8 mouse cellular contexts compared by ENCODE assay signal in genomic region chr5:139199995-139200769, GRCm38 (mm10). TPM values are rescaled to one million over a fixed set of nuclear protein-coding genes. Genes with fewer than 3 reads are reported as not detected.
DNase-seq lines count a peak whose midpoint lies in the region; ATAC-seq and TF ChIP-seq lines count a peak whose summit lies in the region.

Sun1 (plus strand) TSS chr5:139200637.

- H3K4me2 ChIP-seq in forebrain, embryonic 12.5 days, result peak within 1 kb of the TSS; percentile 88
- H3K4me2 ChIP-seq in heart, postnatal 0 days (ENCODE audit: low read depth, low read length), result peak within 1 kb of the TSS; percentile 99
- peak within 1 kb of the TSS; percentile 99 for H3K4me2 ChIP-seq in liver, embryonic 16.5 days (ENCODE audit: low read depth, low read length)
- H3K4me2 ChIP-seq in neural tube, embryonic 13.5 days, result peak within 1 kb of the TSS; percentile 87

- under 1% methylated on average over 64 of the region's 64 CpGs for WGBS in forebrain, embryonic 12.5 days
- WGBS in heart, postnatal 0 days, result under 1% methylated on average over 61 of the region's 64 CpGs
- under 1% methylated on average over 60 of the region's 64 CpGs for WGBS in liver, embryonic 16.5 days (ENCODE audit: insufficient replicate concordance)
- 1% methylated on average over 64 of the region's 64 CpGs for WGBS in neural tube, embryonic 13.5 days

- peak within 1 kb of the TSS; percentile 89 for H3K9ac ChIP-seq in forebrain, embryonic 12.5 days
- peak within 1 kb of the TSS; percentile 77 for H3K9ac ChIP-seq in heart, postnatal 0 days (replicated peaks; ENCODE audit: low read depth, low read length)
- H3K9ac ChIP-seq in liver, embryonic 16.5 days (ENCODE audit: low read depth, low read length), result peak within 1 kb of the TSS; percentile 94
- H3K9ac ChIP-seq in neural tube, embryonic 13.5 days, result peak within 1 kb of the TSS; percentile 89

- H3K27me3 ChIP-seq in E14TG2a.4 (ENCODE audit: insufficient read depth, low read length), result no peaks in the 10 kb centered on the region
- no peaks in the 10 kb centered on the region for H3K27me3 ChIP-seq in forebrain, embryonic 12.5 days
- no peaks in the 10 kb centered on the region for H3K27me3 ChIP-seq in heart, postnatal 0 days (ENCODE audit: control insufficient read depth, insufficient read depth, low read length)
- no peaks in the 10 kb centered on the region for H3K27me3 ChIP-seq in liver, embryonic 16.5 days (ENCODE audit: control insufficient read depth, insufficient read depth, low read depth, low read length)
- no peaks in the 10 kb centered on the region for H3K27me3 ChIP-seq in neural tube, embryonic 13.5 days
- H3K27me3 ChIP-seq in testis, adult 2 months (ENCODE audit: control insufficient read depth, insufficient read depth, low read length), result no peaks in the 10 kb centered on the region

- peak; percentile 100 for ATAC-seq in forebrain, embryonic 12.5 days (ENCODE audit: low FRiP score)
- peak; percentile 98 for ATAC-seq in heart, postnatal 0 days (ENCODE audit: insufficient read depth, low read depth)
- ATAC-seq in liver, embryonic 16.5 days (ENCODE audit: low read depth), result peak; percentile 92
- peak; percentile 99 for ATAC-seq in neural tube, embryonic 13.5 days (ENCODE audit: low read depth)

- peak within 1 kb of the TSS; percentile 98 for H3K4me3 ChIP-seq in E14TG2a.4 (replicated peaks; ENCODE audit: low read length)
- peak within 1 kb of the TSS; percentile 93 for H3K4me3 ChIP-seq in forebrain, embryonic 12.5 days (replicated peaks)
- peak within 1 kb of the TSS; percentile 89 for H3K4me3 ChIP-seq in heart, postnatal 0 days (ENCODE audit: low read depth, low read length)
- H3K4me3 ChIP-seq in liver, embryonic 16.5 days (ENCODE audit: low read depth, low read length), result peak within 1 kb of the TSS; percentile 95
- H3K4me3 ChIP-seq in neural tube, embryonic 13.5 days, result peak within 1 kb of the TSS; percentile 84
- H3K4me3 ChIP-seq in testis, adult 2 months (ENCODE audit: control insufficient read depth, low read depth, low read length), result peak within 1 kb of the TSS; percentile 93

- peaks cover 20% of the 10 kb centered on the region for H3K36me3 ChIP-seq in E14TG2a.4 (ENCODE audit: insufficient read depth, low read length)
- no peaks in the 10 kb centered on the region for H3K36me3 ChIP-seq in forebrain, embryonic 12.5 days (replicated peaks)
- H3K36me3 ChIP-seq in heart, postnatal 0 days (replicated peaks; ENCODE audit: control insufficient read depth, insufficient read depth, low read length), result no peaks in the 10 kb centered on the region
- no peaks in the 10 kb centered on the region for H3K36me3 ChIP-seq in liver, embryonic 16.5 days (ENCODE audit: control insufficient read depth, insufficient read depth)
- H3K36me3 ChIP-seq in neural tube, embryonic 13.5 days, result no peaks in the 10 kb centered on the region
- H3K36me3 ChIP-seq in testis, adult 2 months (ENCODE audit: control insufficient read depth, insufficient read depth, low read length), result no peaks in the 10 kb centered on the region

- TF ChIP-seq CTCF in E14TG2a.4 (conservative IDR thresholded peaks at IDR 0.05; ENCODE audit: low read length), result no peak
- no peak for TF ChIP-seq CTCF in heart, postnatal 0 days (IDR thresholded peaks at IDR 0.05; ENCODE audit: low read depth)
- no peak for TF ChIP-seq CTCF in testis, adult 2 months (IDR thresholded peaks at IDR 0.05; ENCODE audit: control insufficient read depth, insufficient read depth, insufficient replicate concordance, low read depth, low read length)

- peaks cover 79% of the 10 kb centered on the region for H3K4me1 ChIP-seq in E14TG2a.4 (replicated peaks; ENCODE audit: low read depth, low read length)
- H3K4me1 ChIP-seq in forebrain, embryonic 12.5 days, result peaks cover 25% of the 10 kb centered on the region
- peaks cover 20% of the 10 kb centered on the region for H3K4me1 ChIP-seq in heart, postnatal 0 days (ENCODE audit: control insufficient read depth, insufficient read depth)
- peaks cover 75% of the 10 kb centered on the region for H3K4me1 ChIP-seq in liver, embryonic 16.5 days (ENCODE audit: control insufficient read depth, low read depth, low read length)
- H3K4me1 ChIP-seq in neural tube, embryonic 13.5 days (replicated peaks), result peaks cover 42% of the 10 kb centered on the region
- peaks cover 14% of the 10 kb centered on the region for H3K4me1 ChIP-seq in testis, adult 2 months (ENCODE audit: control insufficient read depth, insufficient read depth, low read length)

- peak; percentile 79 for TF ChIP-seq POLR2A in testis, adult 2 months (IDR thresholded peaks at IDR 0.05; ENCODE audit: control insufficient read depth, low read depth, low read length)

- peak; percentile 98 for DNase-seq in c-Kit-positive CD71-positive TER-119-positive erythroid progenitor cells, embryonic 14.5 days (ENCODE audit: low spot score)
- DNase-seq in heart, postnatal 0 days (ENCODE audit: low spot score), result peak; percentile 98
- DNase-seq in kidney, postnatal 4 days, result peak; percentile 99

- H3K9me3 ChIP-seq in E14TG2a.4 (ENCODE audit: low read length), result no peaks in the 10 kb centered on the region
- H3K9me3 ChIP-seq in forebrain, embryonic 12.5 days, result no peaks in the 10 kb centered on the region
- no peaks in the 10 kb centered on the region for H3K9me3 ChIP-seq in heart, postnatal 0 days (replicated peaks; ENCODE audit: control insufficient read depth, low read length)
- H3K9me3 ChIP-seq in liver, embryonic 16.5 days (replicated peaks; ENCODE audit: control insufficient read depth, low read length), result no peaks in the 10 kb centered on the region
- no peaks in the 10 kb centered on the region for H3K9me3 ChIP-seq in neural tube, embryonic 13.5 days

- H3K27ac ChIP-seq in forebrain, embryonic 12.5 days, result peak within 1 kb of the TSS; percentile 77
- peak within 1 kb of the TSS; percentile 82 for H3K27ac ChIP-seq in heart, postnatal 0 days (ENCODE audit: low read depth)
- H3K27ac ChIP-seq in liver, embryonic 16.5 days (ENCODE audit: low read length), result peak within 1 kb of the TSS; percentile 95
- H3K27ac ChIP-seq in neural tube, embryonic 13.5 days (replicated peaks), result peak within 1 kb of the TSS; percentile 91
- H3K27ac ChIP-seq in testis, adult 2 months (ENCODE audit: control insufficient read depth, insufficient read depth, low read depth, low read length), result peak within 1 kb of the TSS; percentile 94

- TF ChIP-seq EP300 in heart, postnatal 0 days (IDR thresholded peaks at IDR 0.05; ENCODE audit: low read depth), result peak; percentile 8; the same call in 1 of the 2 replicates

RNA-seq across cellular contexts. Expression of gene Sun1, which starts in this region (rescaled TPM):
- polyA plus RNA-seq in forebrain, embryonic 12.5 days (2016; fragmentation: Nextera tagmentation; extraction: Ambion mirVana), result 53.1 and 59.3 TPM in 2 replicates
- 46.5 and 71.5 TPM in 2 replicates for total RNA-seq in heart, postnatal 0 days (2014; rRNA removed; ENCODE audit: low replicate concordance)
- polyA plus RNA-seq in heart, postnatal 0 days (2015; fragmentation: Nextera tagmentation; extraction: Ambion mirVana), result 22.4 and 22.6 TPM in 2 replicates
- 19.6 TPM in 2 replicates for polyA plus RNA-seq in liver, embryonic 16.5 days (2015; fragmentation: Nextera tagmentation; extraction: Ambion mirVana)
- 40.4 and 42.1 TPM in 2 replicates for polyA plus RNA-seq in neural tube, embryonic 13.5 days (2015; fragmentation: Nextera tagmentation; extraction: Ambion mirVana)
- 114 and 125 TPM in 2 replicates for polyA plus RNA-seq in testis, adult 2 months (2012; rRNA removed)

Comparison
In these comparisons a context has a peak if more than half of its experiments do, and no peak if none do; other contexts are left out.
1. Peak in every context shown above with its lines: DNase-seq, ATAC-seq, H3K4me3 ChIP-seq and H3K27ac ChIP-seq.